Mouse (Mus musculus) C2C12 (cell line): Measurements from ENCODE around the gene Mcat.

Experiments used
- CEBPB ChIP-seq: IDR thresholded peaks from one replicate; pipeline ENCODE4 v1.6.1; 2011; ENCODE audit warnings: low read depth, mild to moderate bottlenecking, control low read depth, moderate library complexity
- CTCF ChIP-seq: IDR thresholded peaks from one replicate; pipeline ENCODE4 v1.5.1; 2011; ENCODE audit not compliant: control insufficient read depth, insufficient read depth, insufficient read length
- FOSL1 ChIP-seq: IDR thresholded peaks from one replicate; pipeline ENCODE4 v1.8.0; 2011; ENCODE audit warnings: mild to moderate bottlenecking, low read length; ENCODE audit not compliant: poor library complexity, insufficient read depth, severe bottlenecking
- MYOD1 ChIP-seq: IDR thresholded peaks from one replicate; pipeline ENCODE4 v1.6.1; 2011; ENCODE audit warnings: low read depth; ENCODE audit not compliant: control insufficient read depth, insufficient read length
- USF1 ChIP-seq: IDR thresholded peaks from one replicate; pipeline ENCODE4 v1.6.1; 2011; ENCODE audit warnings: low read depth, mild to moderate bottlenecking, control low read depth, moderate library complexity

DNA sequence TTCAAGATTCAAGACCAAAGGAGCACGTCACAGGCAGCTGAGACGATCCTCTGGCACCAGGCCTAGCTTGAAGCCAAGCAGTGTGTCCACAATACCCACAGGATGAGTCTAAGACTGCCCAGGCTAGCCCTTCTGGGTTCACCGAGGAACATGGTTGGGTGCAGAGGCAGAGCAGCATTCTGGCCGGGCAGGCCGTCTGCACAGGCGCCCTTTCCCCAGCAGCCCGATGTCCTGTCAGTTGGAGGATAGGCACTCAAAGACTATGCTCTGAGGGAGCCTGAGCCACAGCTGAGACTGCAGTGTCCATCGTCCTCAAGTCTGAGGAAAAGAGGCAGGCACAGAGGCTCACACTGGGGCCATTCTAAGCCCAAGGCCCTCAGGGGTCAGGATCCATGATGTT is 16.4 kb downstream of the Mcat start:
- TF ChIP-seq CTCF = no peak
- no peak for TF ChIP-seq CEBPB
- TF ChIP-seq MYOD1 = no peak
- no peak for TF ChIP-seq USF1
- no peak for TF ChIP-seq FOSL1
